Mouse (Mus musculus): ENCODE data around the gene Rbms1.

The Rbms1 gene

GRCm38 (mm10) chr2:60800921-60801558, 162.0 kb downstream of the Rbms1 start:
- TF ChIP-seq GATA4 (IDR thresholded peaks at IDR 0.05; ENCODE audit: insufficient replicate concordance, low read length): no peak

- no peak; the same call in 1 of the 2 replicates for TF ChIP-seq GATA4 (IDR thresholded peaks at IDR 0.05; ENCODE audit: insufficient replicate concordance, low read length)
These were observed 163.2 kb downstream of the Rbms1 start for GRCm38 (mm10) chr2:60799816-60800215.

- no peak for TF ChIP-seq GATA4 (IDR thresholded peaks at IDR 0.05; ENCODE audit: insufficient replicate concordance, low read length)
These were observed 164.0 kb downstream of the Rbms1 start for GRCm38 (mm10) chr2:60798767-60799529.

- TF ChIP-seq GATA4 (IDR thresholded peaks at IDR 0.05; ENCODE audit: insufficient replicate concordance, low read length): no peak; the same call in 1 of the 2 replicates
These were observed 165.9 kb downstream of the Rbms1 start for GRCm38 (mm10) chr2:60796969-60797669.

- no peak for TF ChIP-seq GATA4 (IDR thresholded peaks at IDR 0.05; ENCODE audit: insufficient replicate concordance, low read length)
These were observed 166.4 kb downstream of the Rbms1 start for GRCm38 (mm10) chr2:60796616-60796968.

- TF ChIP-seq GATA4 (IDR thresholded peaks at IDR 0.05; ENCODE audit: insufficient replicate concordance, low read length): no peak
These were observed 167.1 kb downstream of the Rbms1 start for GRCm38 (mm10) chr2:60795861-60796260.

GRCm38 (mm10) chr2:60792506-60792905, 170.5 kb downstream of the Rbms1 start:
- no peak for TF ChIP-seq GATA4 (IDR thresholded peaks at IDR 0.05; ENCODE audit: insufficient replicate concordance, low read length)

GRCm38 (mm10) chr2:60789126-60789525, 173.9 kb downstream of the Rbms1 start:
- TF ChIP-seq GATA4 (IDR thresholded peaks at IDR 0.05; ENCODE audit: insufficient replicate concordance, low read length): no peak

- TF ChIP-seq GATA4 (IDR thresholded peaks at IDR 0.05; ENCODE audit: insufficient replicate concordance, low read length): no peak
These were observed 174.7 kb downstream of the Rbms1 start for GRCm38 (mm10) chr2:60788173-60788908.

- no peak for TF ChIP-seq GATA4 (IDR thresholded peaks at IDR 0.05; ENCODE audit: insufficient replicate concordance, low read length)
These were observed 175.9 kb downstream of the Rbms1 start for GRCm38 (mm10) chr2:60787088-60787487.

- no peak for TF ChIP-seq GATA4 (IDR thresholded peaks at IDR 0.05; ENCODE audit: insufficient replicate concordance, low read length)
These were observed 176.7 kb downstream of the Rbms1 start for GRCm38 (mm10) chr2:60786289-60786688.

GRCm38 (mm10) chr2:60774501-60774900, 188.5 kb downstream of the Rbms1 start:
- no peak for TF ChIP-seq GATA4 (IDR thresholded peaks at IDR 0.05; ENCODE audit: insufficient replicate concordance, low read length)

GRCm38 (mm10) chr2:60773592-60773991, 189.4 kb downstream of the Rbms1 start:
- no peak for TF ChIP-seq GATA4 (IDR thresholded peaks at IDR 0.05; ENCODE audit: insufficient replicate concordance, low read length)

- TF ChIP-seq GATA4 (IDR thresholded peaks at IDR 0.05; ENCODE audit: insufficient replicate concordance, low read length): no peak
These were observed 196.6 kb downstream of the Rbms1 start for GRCm38 (mm10) chr2:60766420-60766819.

- no peak for TF ChIP-seq GATA4 (IDR thresholded peaks at IDR 0.05; ENCODE audit: insufficient replicate concordance, low read length)
These were observed 206.8 kb downstream of the Rbms1 start for GRCm38 (mm10) chr2:60756218-60756617.

Measured in liver, adult (tissue).